Mouse (Mus musculus) urinary bladder, adult 18-20 months (tissue): ENCODE measurements around the gene Gm43720.
"Not testable (repeated sequence)": the region's sequence is repeated elsewhere in the genome, so short reads cannot be mapped to it uniquely, and the experiment has no call there.

Experiments used
- DNase-seq, 2 experiments: peaks; one replicate each; pipeline ENCODE4 v3.0.0; 2022; ENCODE audit warnings: low spot score in 2 of 2, mixed read lengths in 2 of 2

Gm43720 gene

DNA sequence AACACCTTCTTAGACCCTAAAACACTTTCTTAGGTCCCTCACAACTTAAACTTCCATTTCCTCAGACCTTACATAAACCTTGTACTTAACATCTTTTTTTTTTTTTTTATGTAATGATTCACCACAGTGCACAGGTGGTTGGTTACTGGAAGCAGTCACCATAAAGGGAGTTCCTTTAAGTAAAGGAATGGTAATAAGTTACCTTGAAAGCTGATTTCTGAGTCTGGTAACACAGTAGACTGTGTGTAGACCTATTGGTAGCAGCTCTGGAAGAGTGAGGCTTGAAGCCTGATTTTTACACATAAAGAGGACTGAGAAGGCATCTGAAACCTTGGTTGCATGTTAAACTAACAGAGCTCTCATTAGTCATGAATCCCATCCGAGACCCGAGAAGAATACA lies 59.9 kb downstream of the Gm43720 start:
- DNase-seq: no peak

DNA sequence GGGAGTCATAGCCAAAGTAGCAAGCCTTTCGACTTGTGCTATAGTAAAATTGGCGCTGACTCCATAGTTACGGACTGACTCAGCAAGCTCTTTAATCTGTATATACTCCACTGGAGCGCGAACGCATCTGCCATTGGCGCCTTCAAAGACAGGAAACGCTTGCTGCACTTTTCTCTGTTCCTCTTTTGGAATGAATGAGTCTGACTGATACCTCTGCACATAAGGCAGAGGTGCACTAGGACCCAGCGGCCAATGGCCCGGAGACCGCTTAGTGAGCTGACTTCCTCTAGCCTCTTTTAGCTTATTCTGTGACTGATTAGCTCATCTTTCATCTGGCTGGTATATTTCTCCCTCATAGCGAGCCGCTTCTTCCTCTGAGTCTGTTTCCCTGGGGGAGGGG lies 63.1 kb downstream of the Gm43720 start:
- DNase-seq: not testable (repeated sequence)
